Mouse (Mus musculus) small intestine, adult 2 months (tissue): ENCODE data around the gene Xylt1.

Experiments used
- CTCF ChIP-seq: fragments of 200-500 bp; IDR thresholded peaks from 2 replicates; pipeline ENCODE4 v1.5.1; 2012; ENCODE audit warnings: low read depth, mild to moderate bottlenecking, control low read depth, inconsistent platforms, low read length, moderate library complexity, mixed read lengths; ENCODE audit not compliant: insufficient replicate concordance, insufficient read length; ENCODE audit errors: extremely low read depth
- POLR2A ChIP-seq: fragments of 200-500 bp; IDR thresholded peaks from 2 replicates; pipeline ENCODE4 v1.6.1; 2012; ENCODE audit warnings: low read depth, mild to moderate bottlenecking, control low read depth, inconsistent platforms, low read length, moderate library complexity

GRCm38 (mm10) chr7:117442639-117443038 lies 61.9 kb downstream of the Xylt1 start:
- TF ChIP-seq CTCF: no peak
- no peak for TF ChIP-seq POLR2A
